Mouse (Mus musculus) cerebellum, postnatal 14 days (tissue): ENCODE results near the gene Spint4.

Experiments used
- DNase-seq, 2 experiments: peaks; one replicate each; pipeline ENCODE4 v3.0.0; 2021; ENCODE audit warnings: mixed read lengths in 2 of 2

Spint4 gene

GRCm38 (mm10) chr2:164734839-164735238 is 36.5 kb downstream of the Spint4 start:
- DNase-seq = no peak

- DNase-seq = no peak
These were observed 37.1 kb downstream of the Spint4 start for GRCm38 (mm10) chr2:164735446-164735845.

- DNase-seq = no peak
These were observed 39.2 kb downstream of the Spint4 start for GRCm38 (mm10) chr2:164737377-164738090.

- no peak for DNase-seq
These were observed 41.6 kb downstream of the Spint4 start for GRCm38 (mm10) chr2:164739876-164740275.

- no peak for DNase-seq
These were observed 46.7 kb downstream of the Spint4 start for GRCm38 (mm10) chr2:164744987-164745386.

GRCm38 (mm10) chr2:164745843-164746479 is 47.7 kb downstream of the Spint4 start, which contains the start of the genes Wfdc3 and Dnttip1:
Wfdc3 (minus strand) TSS chr2:164745931.
Dnttip1 (plus strand) TSS chr2:164745983.
- peak; percentile 95 to 97 for DNase-seq

GRCm38 (mm10) chr2:164746693-164747092 is 48.4 kb downstream of the Spint4 start:
- DNase-seq = no peak

GRCm38 (mm10) chr2:164748191-164748590 is 49.9 kb downstream of the Spint4 start:
- no peak for DNase-seq

GRCm38 (mm10) chr2:164748991-164749390 is 50.7 kb downstream of the Spint4 start:
- no peak for DNase-seq
